Mouse (Mus musculus) left cerebral cortex, postnatal 25 days (tissue): Measurements from ENCODE around the gene Stk17b. TPM values are rescaled to one million over a fixed set of nuclear protein-coding genes. Genes with fewer than 3 reads are reported as not detected.
"Not testable (repeated sequence)": the region's sequence is repeated elsewhere in the genome, so short reads cannot be mapped to it uniquely, and the experiment has no call there.

Experiments
- DNase-seq, 2 experiments: peaks; one replicate each; pipeline ENCODE4 v3.0.0; 2022; ENCODE audit warnings: low spot score in 2 of 2, mixed read lengths in 1 of 2
- intact Hi-C: fragments of 180-260 bp; cut with DNase I; formaldehyde crosslinking; loops from one replicate; pipeline ENCODE4 v1.15.1; 2025
- total RNA-seq, 2 experiments: library from RNA; stranded (reverse); gene quantifications; 2 replicates each; pipeline ENCODE4 v1.2.3; 2021

Gene Stk17b
- total RNA-seq, 2 experiments from 2014 or later = 6.5 to 8.4 TPM

GRCm38 (mm10) chr1:53740777-53741336, 44.2 kb downstream of the Stk17b start:
- intact Hi-C loops = no loop called here
- no peak for DNase-seq

- DNase-seq, intact Hi-C loops: not testable (repeated sequence)
Measured at GRCm38 (mm10) chr1:53740077-53740776, 44.8 kb downstream of the Stk17b start.

- intact Hi-C loops = no loop called here
- no peak for DNase-seq
Measured at GRCm38 (mm10) chr1:53736583-53736982, 48.4 kb downstream of the Stk17b start.

GRCm38 (mm10) chr1:53728489-53729225, 56.4 kb downstream of the Stk17b start:
- no peak for DNase-seq
- intact Hi-C loops = no loop called here

GRCm38 (mm10) chr1:53726883-53727282, 58.1 kb downstream of the Stk17b start:
- no peak for DNase-seq

DNA sequence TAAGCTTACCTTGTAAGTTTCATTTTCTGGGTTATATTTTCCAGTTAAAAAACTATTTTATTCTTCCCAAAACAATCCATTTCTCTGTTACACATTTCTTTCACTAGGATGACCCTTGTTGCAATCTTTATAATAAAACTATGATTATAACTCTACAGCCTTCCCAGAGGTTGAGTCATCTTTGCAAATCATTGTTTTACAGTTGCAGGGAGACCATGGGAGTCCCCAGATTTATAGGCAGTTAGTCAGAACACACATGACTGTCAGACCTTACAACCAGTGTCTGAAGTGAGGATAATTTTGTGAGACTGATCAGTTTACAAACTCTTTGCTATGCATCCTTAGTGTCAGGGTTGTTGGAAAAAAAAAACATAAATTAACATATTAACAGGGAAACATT, 63.7 kb downstream of the Stk17b start:
- intact Hi-C loops = no loop called here
- DNase-seq = no peak

More at GRCm38 (mm10) chr1:53726883-53727282, 58.1 kb downstream of the Stk17b start:
- intact Hi-C loops = no loop called here

DNA sequence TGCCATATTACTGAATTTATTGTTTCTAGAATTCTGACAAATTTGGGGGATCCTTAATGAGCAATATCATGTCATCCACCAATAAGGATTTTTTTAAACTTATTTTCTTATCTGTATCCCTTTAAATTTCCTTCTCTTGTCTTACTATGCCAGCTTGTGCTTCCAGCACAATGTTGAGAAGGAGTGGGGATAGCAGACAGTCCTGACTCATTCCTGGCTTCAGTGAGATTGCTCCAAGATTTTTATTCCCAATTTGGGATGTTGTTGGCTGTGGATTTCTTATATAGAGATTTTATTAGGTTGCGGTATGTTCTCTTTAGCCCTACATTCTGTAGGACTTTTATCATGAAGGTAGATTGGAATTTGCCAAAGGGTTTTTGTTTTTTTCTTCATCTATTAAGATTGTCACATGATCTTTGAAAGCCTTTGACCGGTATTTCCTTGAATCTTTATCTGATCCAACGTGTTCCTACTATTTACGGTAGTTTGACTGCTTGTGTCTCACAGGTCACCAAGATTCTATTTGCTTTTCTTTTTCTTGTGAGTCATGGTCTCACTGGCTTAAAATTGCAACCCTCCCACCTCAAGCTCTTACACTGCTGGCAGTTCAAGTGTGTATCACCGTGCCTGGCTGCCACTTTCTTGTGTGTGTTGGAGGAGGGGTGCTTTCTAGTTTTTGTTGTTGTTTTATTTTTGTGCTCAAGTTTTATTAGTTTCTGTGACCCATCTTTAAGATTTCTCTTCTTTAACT, 64.2 kb downstream of the Stk17b start:
- DNase-seq = peak in 1 of 2 experiments; percentile 53
- intact Hi-C loops = no loop called here

DNA sequence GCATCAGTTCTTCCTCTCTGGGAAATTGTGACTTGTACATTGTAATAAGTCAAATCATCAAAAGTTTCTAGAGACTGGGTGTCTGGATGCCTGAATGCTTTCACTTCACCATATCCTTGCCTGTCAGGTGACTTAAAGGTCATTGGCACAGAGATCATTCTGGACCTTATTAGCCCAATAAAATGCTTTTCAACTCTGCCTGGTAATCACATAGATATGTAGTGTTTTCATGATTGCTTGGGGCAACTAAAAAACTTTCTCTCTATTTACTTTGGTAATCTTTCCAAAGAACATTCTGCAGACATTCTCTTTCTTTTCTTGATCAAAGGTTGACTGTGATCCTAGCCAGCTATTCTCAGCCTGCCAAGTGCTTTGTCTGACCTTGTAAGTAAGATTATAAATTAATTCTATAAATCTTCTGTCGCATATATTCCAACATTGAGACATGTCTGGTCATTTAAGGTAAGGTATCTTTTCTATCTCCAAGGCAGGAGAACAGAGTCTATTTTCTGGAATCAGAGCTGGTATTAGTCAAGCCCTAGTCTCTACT, 69.0 kb downstream of the Stk17b start:
- intact Hi-C loops = loop anchor here (2.0 to 10.0 kb wide), 3 partner anchors 106 to 619 kb away; no protein-coding TSS in a partner anchor
- no peak for DNase-seq

- intact Hi-C loops = loop anchor here (2.0 to 10.0 kb wide), 3 partner anchors 107 to 619 kb away; no protein-coding TSS in a partner anchor
- peak; percentile 35 to 78 for DNase-seq
Measured at GRCm38 (mm10) chr1:53715446-53715845, 69.6 kb downstream of the Stk17b start.

DNA sequence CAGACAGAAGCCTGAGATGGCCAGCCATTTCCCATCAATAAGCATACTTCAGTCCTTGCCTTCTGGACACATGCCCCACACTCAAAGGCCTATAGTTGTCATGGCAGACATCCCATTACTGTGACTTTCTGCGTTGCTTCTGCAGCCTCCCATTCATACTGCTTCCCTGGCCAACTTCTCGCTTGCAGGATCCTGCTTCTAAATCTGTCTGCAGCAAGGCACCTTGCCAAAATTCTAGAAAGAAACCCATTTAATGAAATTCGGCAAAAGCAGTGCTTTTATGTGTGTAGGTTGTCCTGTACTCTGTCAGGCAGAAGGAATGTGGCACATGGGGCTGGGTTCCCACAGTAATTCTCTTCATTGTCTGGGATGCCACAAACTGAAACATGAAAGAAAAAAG, 71.6 kb downstream of the Stk17b start:
- peak; percentile 17 to 87 for DNase-seq
- intact Hi-C loops = loop anchor here (10.0 kb wide), 1 partner anchor 621 kb away; no protein-coding TSS in a partner anchor

- no peak for DNase-seq
- intact Hi-C loops = loop anchor here (10.0 kb wide), 1 partner anchor 624 kb away; no protein-coding TSS in a partner anchor
Measured at GRCm38 (mm10) chr1:53711069-53711468, 74.0 kb downstream of the Stk17b start.

GRCm38 (mm10) chr1:53709602-53710001, 75.4 kb downstream of the Stk17b start:
- intact Hi-C loops = loop anchor here (10.0 kb wide), 1 partner anchor 625 kb away; no protein-coding TSS in a partner anchor

GRCm38 (mm10) chr1:53706431-53707361, 78.3 kb downstream of the Stk17b start, which contains the start of gene Dnah7a:
TSS of gene Dnah7a (minus strand) at chr1:53706784.
- intact Hi-C loops = no loop called here
- peak; percentile 69 to 72 for DNase-seq

More at GRCm38 (mm10) chr1:53709602-53710001, 75.4 kb downstream of the Stk17b start:
- DNase-seq = not testable (repeated sequence)

Other genes with a start within 250 kb of the Stk17b start
- 1 to 10 TPM; 5.9 to 6.8 TPM for gene Dnah7a, start 78.4 kb downstream of the Stk17b start, total RNA-seq